Mouse (Mus musculus): ENCODE results near the gene Ppp1r12b.

DNA sequence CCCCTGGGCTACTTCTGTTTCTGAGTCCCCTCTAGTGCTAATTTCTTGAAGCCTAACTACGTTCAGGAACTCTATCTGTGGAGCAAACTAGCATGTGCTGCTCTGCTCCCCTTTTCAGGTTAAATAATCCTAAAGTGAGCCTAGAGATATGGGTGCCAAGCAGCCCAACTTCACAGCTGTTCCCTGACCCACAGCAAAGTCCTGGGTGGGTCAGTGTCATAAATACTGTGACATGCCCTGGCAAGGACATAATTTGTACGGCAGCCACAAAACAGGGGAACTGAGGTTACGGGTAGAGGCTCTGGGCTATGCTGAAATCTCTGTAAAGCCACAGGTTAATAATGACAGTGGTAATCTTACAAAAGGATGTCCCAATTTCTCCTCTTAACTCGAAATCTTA, 40.3 kb downstream of the Ppp1r12b start:
- TF ChIP-seq MYOG (IDR thresholded peaks at IDR 0.05; ENCODE audit: control insufficient read depth in 1 of 3, insufficient read depth in 1 of 3, insufficient read length in 2 of 3, low read depth in 2 of 3), result peak in 2 of 3 experiments; percentile 50 to 57
- no peak for TF ChIP-seq USF1 (IDR thresholded peaks at IDR 0.05; ENCODE audit: low read depth)
- no peak for TF ChIP-seq POLR2A (IDR thresholded peaks at IDR 0.05; ENCODE audit: insufficient read length, low read depth)
- no peak for TF ChIP-seq E2F4 (IDR thresholded peaks at IDR 0.05; ENCODE audit: insufficient read depth)
